Mouse (Mus musculus) ES-E14 (cell line): ENCODE results near the gene Sf3a1. TPM values are rescaled to one million over a fixed set of nuclear protein-coding genes. Genes with fewer than 3 reads are reported as not detected.

Source experiments
- DNase-seq: peaks from one replicate; pipeline ENCODE4 v3.0.0-alpha.2; 2013; ENCODE audit warnings: low read depth, low spot score
- H3K27ac ChIP-seq: 2 replicates; pipeline ENCODE4 v1.5.1; 2012; ENCODE audit warnings: low read depth, mild to moderate bottlenecking, low read length, moderate library complexity, mixed read lengths; ENCODE audit not compliant: poor library complexity, insufficient read depth, severe bottlenecking
- H3K36me3 ChIP-seq: 2 replicates; pipeline ENCODE4 v1.6.1; 2012; ENCODE audit warnings: mild to moderate bottlenecking, low read length, moderate library complexity, mixed read lengths; ENCODE audit not compliant: control insufficient read depth, poor library complexity, insufficient read depth, severe bottlenecking
- H3K4me1 ChIP-seq, 2 experiments: fragments of 150-350 bp in 1 of 2; sonication (generic) in 1 of 2; 2 replicates each; pipeline ENCODE4 v1.6.1; 2012; ENCODE audit warnings: low read length in 2 of 2, mild to moderate bottlenecking in 1 of 2, mixed read lengths in 1 of 2; ENCODE audit not compliant: control insufficient read depth in 2 of 2, insufficient read depth in 2 of 2, poor library complexity in 1 of 2
- H3K4me3 ChIP-seq, 2 experiments: fragments of 150-350 bp in 1 of 2; sonication (generic) in 1 of 2; 2 replicates each; pipeline ENCODE4 v1.5.1; 2012; ENCODE audit warnings: low read length in 2 of 2, low read depth in 1 of 2, mild to moderate bottlenecking in 1 of 2, mixed read lengths in 1 of 2; ENCODE audit not compliant: insufficient read depth in 1 of 2, poor library complexity in 1 of 2, severe bottlenecking in 1 of 2
- H3K9ac ChIP-seq: 2 replicates; pipeline ENCODE4 v1.6.1; 2012; ENCODE audit warnings: low read depth, mild to moderate bottlenecking, low read length, mixed read lengths; ENCODE audit not compliant: poor library complexity, insufficient read depth, severe bottlenecking
- H3K9me3 ChIP-seq: fragments of 150-350 bp; sonication (generic); 2 replicates; pipeline ENCODE4 v1.6.1; 2012; ENCODE audit warnings: low read depth, mild to moderate bottlenecking, low read length; ENCODE audit not compliant: control insufficient read depth, insufficient read depth
- CHD2 ChIP-seq: IDR thresholded peaks from 2 replicates; pipeline ENCODE4 v1.6.1; 2014; ENCODE audit warnings: mild to moderate bottlenecking, low read depth, low read length, inconsistent platforms
- HCFC1 ChIP-seq: IDR thresholded peaks from 2 replicates; pipeline ENCODE4 v1.6.1; 2012; ENCODE audit warnings: low read length, inconsistent platforms, borderline replicate concordance; ENCODE audit not compliant: insufficient read depth
- MAFK ChIP-seq: IDR thresholded peaks from 2 replicates; pipeline ENCODE4 v1.6.1; 2014; ENCODE audit warnings: mild to moderate bottlenecking, low read depth, low read length, inconsistent platforms; ENCODE audit not compliant: insufficient read depth
- ZC3H11A ChIP-seq: IDR thresholded peaks from 2 replicates; pipeline ENCODE4 v1.6.1; 2012; ENCODE audit warnings: low read depth, mild to moderate bottlenecking, inconsistent platforms, low read length, borderline replicate concordance
- ZNF384 ChIP-seq: IDR thresholded peaks from 2 replicates; pipeline ENCODE4 v1.6.1; 2012; ENCODE audit warnings: low read depth, low read length, inconsistent platforms
- in situ Hi-C, 2 experiments: fragments of 600-800 bp; cut with MboI; formaldehyde crosslinking; loops; one replicate each; pipeline ENCODE4 v1.15.1; 2025; ENCODE audit warnings: low sequenced_read_pairs in 2 of 2, inconsistent platforms in 1 of 2; ENCODE audit not compliant: unreplicated experiment in 2 of 2
- total RNA-seq: library from RNA; depleted of rRNA; stranded (reverse); fragments of 300-350 nt; gene quantifications from 2 replicates; pipeline ENCODE4 v1.2.3, GENCODE M21; 2012

Sf3a1 gene
- total RNA-seq, 1 experiment, result 57.4 TPM

GRCm38 (mm10) chr11:4166467-4167090 lies 6.4 kb downstream of the Sf3a1 start:
- Histone ChIP-seq H3K36me3 (peaks cover 71% of the 10 kb centered on the region), H3K9ac (no peak overlapping the region), H3K27ac (no peak overlapping the region), H3K9me3 (no peaks in the 10 kb centered on the region), H3K4me1 (no peaks in the 10 kb centered on the region), H3K4me3 (no peak overlapping the region)
- no peak for DNase-seq
- TF ChIP-seq HCFC1, result no peak
- TF ChIP-seq ZNF384, result no peak
- no peak for TF ChIP-seq ZC3H11A
- TF ChIP-seq CHD2, result no peak
- no peak for TF ChIP-seq MAFK
- in situ Hi-C loops, result no loop called here

- Histone ChIP-seq H3K9me3 (no peaks in the 10 kb centered on the region), H3K27ac (no peak overlapping the region), H3K36me3 (peaks cover 87% of the 10 kb centered on the region), H3K4me3 (no peak overlapping the region), H3K4me1 (no peaks in the 10 kb centered on the region), H3K9ac (no peak overlapping the region)
- in situ Hi-C loops, result no loop called here
- no peak for DNase-seq
- TF ChIP-seq ZNF384 (no peak), ZC3H11A (no peak), HCFC1 (no peak), CHD2 (no peak), MAFK (no peak)
These were observed 14.4 kb downstream of the Sf3a1 start for GRCm38 (mm10) chr11:4174586-4174985.

GRCm38 (mm10) chr11:4177716-4178115 lies 17.6 kb downstream of the Sf3a1 start:
- H3K4me1 ChIP-seq, result 0 out of 4 replicates have a peak, but pooled peaks cover 0 to 2% of the 10 kb centered on the region in 2 experiments
- in situ Hi-C loops, result no loop called here
- no peak overlapping the region for H3K27ac ChIP-seq
- TF ChIP-seq ZNF384 (no peak), HCFC1 (no peak), MAFK (no peak), ZC3H11A (no peak), CHD2 (no peak)
- H3K9ac ChIP-seq, result no peak overlapping the region
- H3K9me3 ChIP-seq, result no peaks in the 10 kb centered on the region
- H3K4me3 ChIP-seq, result no peak overlapping the region
- H3K36me3 ChIP-seq, result peaks cover 81% of the 10 kb centered on the region
- DNase-seq, result no peak

GRCm38 (mm10) chr11:4182061-4182460 lies 21.9 kb downstream of the Sf3a1 start:
- Histone ChIP-seq H3K27ac (no peak overlapping the region), H3K36me3 (peaks cover 42% of the 10 kb centered on the region)

More at GRCm38 (mm10) chr11:4182061-4182460, 21.9 kb downstream of the Sf3a1 start:
- Histone ChIP-seq H3K4me1 (0 out of 4 replicates have a peak, but pooled peaks cover 0 to 2% of the 10 kb centered on the region in 2 experiments), H3K4me3 (no peak overlapping the region), H3K9me3 (no peaks in the 10 kb centered on the region), H3K9ac (no peak overlapping the region)
- DNase-seq, result no peak
- TF ChIP-seq ZNF384 (no peak), ZC3H11A (no peak), CHD2 (no peak), HCFC1 (no peak), MAFK (no peak)
- in situ Hi-C loops, result no loop called here
